Mouse (Mus musculus) forebrain, postnatal 0 days (tissue): ENCODE results near the gene Cbx7. TPM values are rescaled to one million over a fixed set of nuclear protein-coding genes. Genes with fewer than 3 reads are reported as not detected.

Experiments
- ATAC-seq: fragments of 200-750 bp; cut with Nextera tagmentation; 2 replicates; pipeline ENCODE4 v1.8.0; 2017; ENCODE audit warnings: mild to moderate bottlenecking, moderate library complexity
- DNase-seq: peaks from one replicate; pipeline ENCODE4 v3.0.0-alpha.2; 2015
- H3K27ac ChIP-seq: fragments of 300-500 bp; sonication (generic); 2 replicates; pipeline ENCODE4 v1.5.1; 2014; ENCODE audit warnings: low read depth, mild to moderate bottlenecking, antibody characterized with exemption, low read length, moderate library complexity, mixed read lengths
- H3K27me3 ChIP-seq: fragments of 300-500 bp; sonication (generic); 2 replicates; pipeline ENCODE4 v1.6.1; 2014; ENCODE audit warnings: mild to moderate bottlenecking, low read length, mixed read lengths; ENCODE audit not compliant: insufficient read depth
- H3K36me3 ChIP-seq: fragments of 300-500 bp; sonication (generic); 2 replicates; pipeline ENCODE4 v1.6.1; 2014; ENCODE audit warnings: mild to moderate bottlenecking, moderate library complexity; ENCODE audit not compliant: insufficient read depth
- H3K4me1 ChIP-seq: fragments of 300-500 bp; sonication (generic); 2 replicates; pipeline ENCODE4 v1.6.1; 2014; ENCODE audit warnings: antibody characterized with exemption; ENCODE audit not compliant: insufficient read depth
- H3K4me2 ChIP-seq: fragments of 300-500 bp; sonication (generic); 2 replicates; pipeline ENCODE4 v1.6.1; 2014; ENCODE audit warnings: low read depth, mild to moderate bottlenecking, moderate library complexity
- H3K4me3 ChIP-seq: fragments of 300-500 bp; sonication (generic); 2 replicates; pipeline ENCODE4 v1.5.1; 2014; ENCODE audit warnings: low read depth, low read length, mixed read lengths
- H3K9ac ChIP-seq: fragments of 300-500 bp; sonication (generic); 2 replicates; pipeline ENCODE4 v1.6.1; 2014; ENCODE audit warnings: mild to moderate bottlenecking
- H3K9me3 ChIP-seq: fragments of 300-500 bp; sonication (generic); 2 replicates; pipeline ENCODE4 v1.6.1; 2016; ENCODE audit warnings: low read length
- CTCF ChIP-seq: sonication (generic); IDR thresholded peaks from 2 replicates; pipeline ENCODE4 v1.5.1; 2016; ENCODE audit warnings: antibody characterized with exemption, control low read depth, low read depth
- WGBS: fragments of 180-500 bp; shearing (Covaris S2); extraction: QIAGEN DNeasy Blood & Tissue Kit; methylation state at CpG from one replicate; pipeline ENCODE4 v1.1.7; 2014; 5-methylcytosine and 5-hydroxymethylcytosine counted together
- polyA plus RNA-seq: library from polyadenylated mRNA; unstranded; fragments of >200 nt; fragmentation: Nextera tagmentation; extraction: Ambion mirVana; gene quantifications from 2 replicates; pipeline ENCODE4 v1.2.1, GENCODE M21; 2015
- total RNA-seq: library from RNA; depleted of rRNA; stranded (reverse); fragments of >200 nt; gene quantifications from 2 replicates; pipeline ENCODE4 v1.2.3, GENCODE M21; 2014

The Cbx7 gene
- total and polyA plus RNA-seq, 2 experiments from 2014 or later: 3.1 to 11.1 TPM

DNA sequence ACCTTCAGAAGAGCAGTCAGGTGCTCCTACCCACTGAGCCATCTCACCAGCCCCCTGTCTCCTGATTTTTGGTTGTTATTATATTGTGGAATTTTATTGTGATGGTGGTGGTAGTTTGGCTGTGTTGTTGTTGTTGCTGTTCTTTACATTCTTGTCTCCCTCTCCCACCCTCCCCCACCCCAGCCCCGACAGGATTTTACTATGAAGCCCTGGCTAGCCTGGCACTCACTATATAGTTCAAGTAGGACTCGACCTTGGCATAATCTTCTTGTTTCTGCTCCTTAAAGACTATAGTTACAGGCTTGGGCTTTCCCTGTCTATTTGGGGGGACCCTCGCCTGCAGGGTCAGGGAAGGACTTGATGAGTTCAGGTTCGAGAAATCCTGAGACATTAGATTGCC, 76.6 kb downstream of the Cbx7 start:
- Histone ChIP-seq H3K4me2 (no peak overlapping the region), H3K27me3 (no peaks in the 10 kb centered on the region), H3K36me3 (no peaks in the 10 kb centered on the region), H3K9me3 (no peaks in the 10 kb centered on the region), H3K9ac (no peak overlapping the region), H3K27ac (no peak overlapping the region), H3K4me1 (no peaks in the 10 kb centered on the region), H3K4me3 (no peak overlapping the region)
- 83% methylated on average over 4 of the region's 4 CpGs for WGBS
- ATAC-seq (no peak), DNase-seq (no peak)
- TF ChIP-seq CTCF: no peak

DNA sequence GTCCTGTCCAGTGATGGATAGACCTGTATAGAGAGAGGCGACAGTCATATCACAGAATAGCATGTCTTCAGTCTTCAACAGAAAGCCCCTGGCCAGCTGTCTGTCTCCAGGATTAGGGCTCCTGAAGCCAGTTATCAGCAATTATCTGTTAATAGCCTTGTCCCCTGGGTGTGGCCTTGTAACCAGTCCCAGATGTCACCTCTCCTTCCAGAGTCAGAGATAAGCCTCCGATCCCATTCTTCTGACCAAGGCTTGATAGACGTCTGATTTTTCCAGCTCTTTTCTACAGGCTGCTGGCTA, 77.1 kb downstream of the Cbx7 start:
- TF ChIP-seq CTCF: no peak
- H3K36me3 ChIP-seq: no peaks in the 10 kb centered on the region
- no peaks in the 10 kb centered on the region for H3K9me3 ChIP-seq
- no peak overlapping the region for H3K4me2 ChIP-seq
- H3K9ac ChIP-seq: no peak overlapping the region
- no peak for DNase-seq
- no peak overlapping the region for H3K4me3 ChIP-seq
- H3K27ac ChIP-seq: no peak overlapping the region
- ATAC-seq: no peak
- no peaks in the 10 kb centered on the region for H3K4me1 ChIP-seq
- 90% methylated on average over 3 of the region's 3 CpGs for WGBS
- no peaks in the 10 kb centered on the region for H3K27me3 ChIP-seq

GRCm38 (mm10) chr15:79892995-79893823, 77.7 kb downstream of the Cbx7 start:
- no peaks in the 10 kb centered on the region for H3K36me3 ChIP-seq
- no peak overlapping the region for H3K27ac ChIP-seq
- DNase-seq: no peak
- H3K27me3 ChIP-seq: no peaks in the 10 kb centered on the region
- H3K4me1 ChIP-seq: no peaks in the 10 kb centered on the region
- H3K9ac ChIP-seq: no peak overlapping the region
- H3K4me2 ChIP-seq: peak overlapping the region; percentile 41; the same call in 1 of the 2 replicates
- H3K9me3 ChIP-seq: no peaks in the 10 kb centered on the region
- WGBS: 85% methylated on average over 15 of the region's 15 CpGs
- H3K4me3 ChIP-seq: no peak overlapping the region
- TF ChIP-seq CTCF: no peak
- no peak for ATAC-seq

DNA sequence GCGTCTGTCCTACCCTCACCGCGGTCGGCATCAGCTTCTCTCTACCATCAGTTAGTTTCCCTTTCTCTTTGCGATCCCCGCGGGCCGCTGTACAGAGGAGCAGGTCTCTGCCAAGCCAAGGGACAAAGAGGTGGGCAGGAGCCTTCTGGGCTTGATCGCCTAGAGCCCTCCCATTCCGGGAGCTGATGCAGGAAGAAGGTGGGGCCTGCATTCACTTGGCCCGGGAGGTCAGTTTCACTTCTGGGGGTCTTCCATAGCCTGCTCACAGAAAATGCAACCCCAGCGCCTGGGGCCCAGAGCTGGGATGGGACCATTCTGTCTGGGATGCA, 78.7 kb downstream of the Cbx7 start:
- H3K9me3 ChIP-seq: no peaks in the 10 kb centered on the region
- H3K4me2 ChIP-seq: peak overlapping the region; percentile 41
- H3K27ac ChIP-seq: no peak overlapping the region
- peak overlapping the region; percentile 24 for H3K4me3 ChIP-seq
- WGBS: 2% methylated on average over 10 of the region's 12 CpGs
- H3K27me3 ChIP-seq: no peaks in the 10 kb centered on the region
- H3K4me1 ChIP-seq: no peaks in the 10 kb centered on the region
- DNase-seq (peak; percentile 52), ATAC-seq (peak; percentile 80)
- H3K9ac ChIP-seq: peak overlapping the region; percentile 28; the same call in 1 of the 2 replicates
- H3K36me3 ChIP-seq: no peaks in the 10 kb centered on the region
- TF ChIP-seq CTCF: no peak

- H3K4me2 ChIP-seq: peak within 1 kb of the TSS; percentile 41
- WGBS: 3% methylated on average over 20 of the region's 20 CpGs
- peak within 1 kb of the TSS; percentile 28; the same call in 1 of the 2 replicates for H3K9ac ChIP-seq
- no peak within 1 kb of the TSS for H3K27ac ChIP-seq
- H3K4me1 ChIP-seq: no peaks in the 10 kb centered on the region
- no peaks in the 10 kb centered on the region for H3K27me3 ChIP-seq
- no peaks in the 10 kb centered on the region for H3K9me3 ChIP-seq
- H3K4me3 ChIP-seq: peak within 1 kb of the TSS; percentile 24
- DNase-seq (peak; percentile 71), ATAC-seq (peak; percentile 29; the same call in 1 of the 2 replicates)
- no peaks in the 10 kb centered on the region for H3K36me3 ChIP-seq
- peak; percentile 70 for TF ChIP-seq CTCF
Measured at GRCm38 (mm10) chr15:79891436-79892212, 79.3 kb downstream of the Cbx7 start, which contains the start of gene Apobec3. Gene Apobec3, plus strand, starts transcription at chr15:79891659.

- ATAC-seq: no peak
- no peak for DNase-seq
- no peaks in the 10 kb centered on the region for H3K9me3 ChIP-seq
- H3K9ac ChIP-seq: no peak overlapping the region
- no peaks in the 10 kb centered on the region for H3K27me3 ChIP-seq
- H3K4me1 ChIP-seq: no peaks in the 10 kb centered on the region
- no peak overlapping the region for H3K27ac ChIP-seq
- WGBS: 77% methylated on average over 5 of the region's 5 CpGs
- TF ChIP-seq CTCF: no peak
- H3K4me3 ChIP-seq: no peak overlapping the region
- no peak overlapping the region for H3K4me2 ChIP-seq
- H3K36me3 ChIP-seq: no peaks in the 10 kb centered on the region
Measured at GRCm38 (mm10) chr15:79884820-79885219, 86.1 kb downstream of the Cbx7 start.

DNA sequence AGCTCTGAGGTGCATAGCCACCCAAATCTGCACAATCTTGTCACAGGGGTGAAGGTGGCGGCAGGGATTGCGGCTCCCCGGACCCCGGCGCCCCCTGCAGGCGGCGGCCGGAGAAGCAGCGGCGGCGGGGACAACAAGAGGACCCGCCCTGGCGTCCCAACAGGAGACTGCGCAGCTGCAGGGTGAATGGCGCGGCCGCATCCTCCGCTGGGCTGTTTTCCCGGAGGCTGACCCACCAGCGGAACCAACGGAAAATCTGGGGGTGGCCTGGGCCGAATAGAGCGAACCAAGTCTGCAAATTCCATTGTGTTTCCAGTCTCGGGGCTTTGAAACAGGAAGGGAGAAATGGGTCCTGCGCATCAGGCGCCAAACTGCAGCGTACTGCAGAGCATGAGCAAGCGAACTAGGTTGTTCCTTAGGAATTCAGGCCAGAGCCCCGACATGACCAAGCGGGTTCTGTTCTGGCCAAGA, 87.5 kb downstream of the Cbx7 start:
- Histone ChIP-seq H3K4me2 (peak overlapping the region; percentile 72), H3K4me1 (0 out of 2 replicates have a peak, but pooled peaks cover 2% of the 10 kb centered on the region), H3K9ac (peak overlapping the region; percentile 75), H3K36me3 (no peaks in the 10 kb centered on the region), H3K27ac (peak overlapping the region; percentile 91), H3K9me3 (no peaks in the 10 kb centered on the region), H3K4me3 (peak overlapping the region; percentile 42), H3K27me3 (no peaks in the 10 kb centered on the region)
- peak; percentile 95 for TF ChIP-seq CTCF
- peak; percentile 97 for DNase-seq
- WGBS: 4% methylated on average over 30 of the region's 30 CpGs
- peak; percentile 92 for ATAC-seq
